Mouse (Mus musculus) heart, embryonic 13.5 days (tissue): ENCODE data around the gene Apol10b. TPM values are rescaled to one million over a fixed set of nuclear protein-coding genes. Genes with fewer than 3 reads are reported as not detected.
"Not testable (repeated sequence)": the region's sequence is repeated elsewhere in the genome, so short reads cannot be mapped to it uniquely, and the experiment has no call there.

ENCODE experiments used
- ATAC-seq: fragments of 200-750 bp; cut with Nextera tagmentation; 2 replicates; pipeline ENCODE4 v1.8.0; 2017; ENCODE audit warnings: moderate TSS enrichment; ENCODE audit not compliant: insufficient number of reproducible peaks, low FRiP score, low TSS enrichment; ENCODE audit errors: extremely low read depth
- H3K27ac ChIP-seq: fragments of 300-500 bp; sonication (generic); replicated peaks from 2 replicates; pipeline ENCODE4 v1.5.1; 2015; ENCODE audit warnings: moderate library complexity, mild to moderate bottlenecking, inconsistent platforms
- H3K27me3 ChIP-seq: fragments of 300-500 bp; sonication (generic); replicated peaks from 2 replicates; pipeline ENCODE4 v1.6.1; 2015; ENCODE audit warnings: mild to moderate bottlenecking, inconsistent platforms
- H3K36me3 ChIP-seq: fragments of 300-500 bp; sonication (generic); 2 replicates; pipeline ENCODE4 v1.6.1; 2015; ENCODE audit warnings: mild to moderate bottlenecking, inconsistent platforms
- H3K4me1 ChIP-seq: fragments of 300-500 bp; sonication (generic); 2 replicates; pipeline ENCODE4 v1.6.1; 2015; ENCODE audit warnings: inconsistent platforms
- H3K4me2 ChIP-seq: fragments of 300-500 bp; sonication (generic); 2 replicates; pipeline ENCODE4 v1.6.1; 2015; ENCODE audit warnings: inconsistent platforms, mild to moderate bottlenecking, moderate library complexity
- H3K4me3 ChIP-seq: fragments of 300-500 bp; sonication (generic); 2 replicates; pipeline ENCODE4 v1.5.1; 2015; ENCODE audit warnings: moderate library complexity, mild to moderate bottlenecking, inconsistent platforms
- H3K9ac ChIP-seq: fragments of 300-500 bp; sonication (generic); 2 replicates; pipeline ENCODE4 v1.6.1; 2015; ENCODE audit warnings: inconsistent platforms, mild to moderate bottlenecking, moderate library complexity
- H3K9me3 ChIP-seq: fragments of 300-500 bp; sonication (generic); 2 replicates; pipeline ENCODE4 v1.6.1; 2016; ENCODE audit warnings: inconsistent platforms
- WGBS: fragments of 180-500 bp; shearing (Covaris S2); methylation state at CpG from one replicate; pipeline ENCODE4 v1.1.7; 2015; ENCODE audit warnings: mixed read lengths; 5-methylcytosine and 5-hydroxymethylcytosine counted together
- polyA plus RNA-seq: library from polyadenylated mRNA; unstranded; fragments of >200 nt; fragmentation: Nextera tagmentation; extraction: Ambion mirVana; gene quantifications from 2 replicates; pipeline ENCODE4 v1.2.1, GENCODE M21; 2015

Apol10b gene
- not detected in 2 replicates for polyA plus RNA-seq

DNA sequence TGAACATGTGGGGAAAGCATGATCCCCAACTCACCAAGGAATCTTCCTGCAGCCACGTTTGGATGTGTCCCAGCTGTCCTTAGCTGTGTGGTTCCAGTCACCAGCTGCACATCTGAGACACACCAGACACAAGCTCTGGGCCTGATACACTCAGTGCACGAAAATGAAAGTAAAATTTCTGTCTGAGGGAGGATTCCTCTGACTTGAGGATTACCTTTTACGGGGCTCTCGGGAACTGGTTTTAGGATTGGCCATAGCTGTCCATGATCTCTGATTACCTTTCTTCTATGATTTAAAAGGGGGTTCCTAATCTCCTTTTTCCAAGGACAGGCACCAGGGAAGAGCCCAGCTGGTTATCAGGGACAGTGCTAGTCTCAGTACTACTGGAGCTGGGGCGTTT, at the start of gene Apol10b:
Gene Apol10b, minus strand, starts transcription at position 165 of the 400 bp plus-strand sequence.
- Histone ChIP-seq H3K9ac (no peak within 1 kb of the TSS), H3K27me3 (no peaks in the 10 kb centered on the region), H3K4me2 (no peak within 1 kb of the TSS), H3K36me3 (no peaks in the 10 kb centered on the region), H3K27ac (no peak within 1 kb of the TSS), H3K9me3 (no peaks in the 10 kb centered on the region), H3K4me3 (no peak within 1 kb of the TSS), H3K4me1 (peaks cover 9% of the 10 kb centered on the region; the same call in 1 of the 2 replicates)
- no peak for ATAC-seq
- 47% methylated on average over 5 of the region's 5 CpGs for WGBS

GRCm38 (mm10) chr15:77643176-77643575, 47.3 kb upstream of the Apol10b start, which contains the start of gene Apol11b:
Apol11b (minus strand) TSS chr15:77643286.
- not testable (repeated sequence) for H3K4me3 ChIP-seq, H3K9me3 ChIP-seq, H3K27ac ChIP-seq, H3K9ac ChIP-seq, H3K4me2 ChIP-seq, H3K36me3 ChIP-seq, H3K4me1 ChIP-seq, H3K27me3 ChIP-seq, ATAC-seq
- WGBS, result 57% methylated on average over 2 of the region's 2 CpGs

- not testable (repeated sequence) for ATAC-seq
Observed at GRCm38 (mm10) chr15:77629822-77630221, 33.9 kb upstream of the Apol10b start.

GRCm38 (mm10) chr15:77628647-77629046, 32.7 kb upstream of the Apol10b start:
- not testable (repeated sequence) for H3K4me1 ChIP-seq, H3K4me3 ChIP-seq, H3K27ac ChIP-seq, H3K9ac ChIP-seq, H3K9me3 ChIP-seq, H3K36me3 ChIP-seq, H3K27me3 ChIP-seq, H3K4me2 ChIP-seq, ATAC-seq
- 43% methylated on average over 9 of the region's 9 CpGs for WGBS

More at GRCm38 (mm10) chr15:77629822-77630221, 33.9 kb upstream of the Apol10b start:
- not testable (repeated sequence) for H3K9ac ChIP-seq, H3K4me2 ChIP-seq, H3K4me1 ChIP-seq, H3K27ac ChIP-seq, H3K36me3 ChIP-seq, H3K27me3 ChIP-seq, H3K4me3 ChIP-seq, H3K9me3 ChIP-seq
- WGBS, result 58% methylated on average over 3 of the region's 3 CpGs

GRCm38 (mm10) chr15:77626471-77626870, 30.5 kb upstream of the Apol10b start:
- H3K27ac ChIP-seq, H3K36me3 ChIP-seq, H3K4me2 ChIP-seq, H3K4me1 ChIP-seq, H3K27me3 ChIP-seq, H3K9me3 ChIP-seq, ATAC-seq, H3K9ac ChIP-seq, H3K4me3 ChIP-seq: not testable (repeated sequence)
- WGBS, result 55% methylated on average over 4 of the region's 4 CpGs

DNA sequence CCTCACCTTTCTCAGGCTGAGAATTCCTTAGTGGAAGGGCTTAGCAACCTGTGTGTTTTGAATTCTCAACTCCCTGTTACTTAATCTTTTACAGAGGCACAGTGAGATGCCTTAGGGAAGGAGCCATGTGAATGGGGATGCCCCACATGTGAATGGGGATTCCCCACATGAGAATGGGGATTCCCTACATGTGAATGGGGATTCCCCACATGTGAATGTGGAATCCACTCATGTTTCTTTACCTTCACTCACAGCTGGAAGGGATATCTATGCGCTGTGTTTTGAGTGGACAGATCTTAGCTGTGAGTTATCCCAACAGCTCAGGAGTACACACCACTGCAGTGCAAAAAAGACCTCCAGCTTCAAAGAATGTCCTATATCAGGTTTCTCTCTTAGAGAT, 28.8 kb upstream of the Apol10b start:
- no peak overlapping the region for H3K4me2 ChIP-seq
- 69% methylated on average over 1 of the region's 1 CpGs for WGBS

GRCm38 (mm10) chr15:77606069-77606468, 10.1 kb upstream of the Apol10b start:
- 89% methylated on average over 3 of the region's 3 CpGs for WGBS
- Histone ChIP-seq H3K4me1 (no peaks in the 10 kb centered on the region), H3K9me3 (no peaks in the 10 kb centered on the region), H3K27ac (no peak overlapping the region), H3K27me3 (no peaks in the 10 kb centered on the region), H3K36me3 (no peaks in the 10 kb centered on the region), H3K9ac (no peak overlapping the region), H3K4me3 (no peak overlapping the region), H3K4me2 (no peak overlapping the region)
- no peak for ATAC-seq

More for the DNA sequence above, 28.8 kb upstream of the Apol10b start:
- no peak overlapping the region for H3K27ac ChIP-seq
- no peaks in the 10 kb centered on the region for H3K4me1 ChIP-seq
- H3K36me3 ChIP-seq, result no peaks in the 10 kb centered on the region
- H3K9me3 ChIP-seq, result no peaks in the 10 kb centered on the region
- no peaks in the 10 kb centered on the region; the same call in 1 of the 2 replicates for H3K27me3 ChIP-seq
- H3K4me3 ChIP-seq, result no peak overlapping the region
- ATAC-seq, result no peak
- H3K9ac ChIP-seq, result no peak overlapping the region

DNA sequence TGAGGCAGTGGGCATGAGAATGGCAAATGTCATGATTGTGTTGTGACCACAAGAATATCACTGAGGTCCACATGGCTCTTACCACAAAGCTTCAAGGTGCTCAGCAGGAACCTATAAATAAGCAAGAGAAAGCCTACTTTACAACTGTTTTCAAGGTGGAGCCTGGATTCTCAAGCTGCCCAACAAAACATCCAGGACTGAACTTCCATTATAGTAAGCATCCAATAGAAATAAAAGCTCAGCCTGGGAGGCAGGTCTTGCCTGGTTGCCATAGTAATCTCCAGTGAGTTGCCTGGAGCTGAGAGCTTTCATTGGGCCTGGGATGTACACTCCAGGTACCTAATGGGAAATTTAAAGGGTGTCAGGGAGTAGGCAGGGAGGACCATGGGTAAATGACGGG, 3.0 kb upstream of the Apol10b start, which contains the start of gene Gm36245:
Gene Gm36245, plus strand, starts transcription at position 301 of the 400 bp plus-strand sequence.
- WGBS, result 77% methylated on average over 1 of the region's 1 CpGs
- no peak for ATAC-seq
- H3K27me3 ChIP-seq, result no peaks in the 10 kb centered on the region
- no peak within 1 kb of the TSS for H3K4me3 ChIP-seq
- no peak within 1 kb of the TSS for H3K9ac ChIP-seq
- H3K27ac ChIP-seq, result no peak within 1 kb of the TSS
- no peaks in the 10 kb centered on the region for H3K36me3 ChIP-seq
- H3K4me1 ChIP-seq, result 0 out of 2 replicates have a peak, but pooled peaks cover under 1% of the 10 kb centered on the region
- H3K9me3 ChIP-seq, result no peaks in the 10 kb centered on the region
- H3K4me2 ChIP-seq, result no peak within 1 kb of the TSS

DNA sequence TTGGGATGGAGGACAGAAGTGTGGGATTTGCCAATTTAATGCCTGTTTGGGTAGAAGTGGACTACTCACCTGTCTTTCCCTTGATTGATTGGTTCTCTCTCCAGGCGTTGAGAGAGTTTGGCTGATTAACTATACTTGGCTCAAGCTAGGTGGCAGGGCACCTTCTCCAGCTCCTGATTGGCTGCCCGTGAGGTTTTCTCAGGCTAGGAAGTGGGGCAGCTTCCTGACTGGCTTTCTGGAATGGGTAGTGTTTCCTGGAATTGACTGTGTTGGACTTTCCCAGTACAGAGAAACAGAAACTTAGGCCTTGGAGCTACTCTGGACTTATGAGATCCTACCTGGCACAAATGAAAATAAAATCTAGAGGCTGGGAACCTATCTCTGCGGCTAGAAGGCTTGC, 2.5 kb upstream of the Apol10b start:
- 55% methylated on average over 3 of the region's 3 CpGs for WGBS
- ATAC-seq, result no peak

GRCm38 (mm10) chr15:77593557-77593956, 2.4 kb downstream of the Apol10b start:
- no peak overlapping the region for H3K4me2 ChIP-seq
- 33% methylated on average over 1 of the region's 1 CpGs for WGBS
- no peak overlapping the region for H3K4me3 ChIP-seq
- ATAC-seq, result no peak
- no peaks in the 10 kb centered on the region for H3K9me3 ChIP-seq
- no peaks in the 10 kb centered on the region for H3K36me3 ChIP-seq
- H3K27me3 ChIP-seq, result no peaks in the 10 kb centered on the region
- H3K4me1 ChIP-seq, result peaks cover 12% of the 10 kb centered on the region; the same call in 1 of the 2 replicates
- H3K9ac ChIP-seq, result no peak overlapping the region
- H3K27ac ChIP-seq, result no peak overlapping the region

More for the DNA sequence above, 2.5 kb upstream of the Apol10b start:
- Histone ChIP-seq H3K4me1 (peaks cover 5% of the 10 kb centered on the region; the same call in 1 of the 2 replicates), H3K27ac (no peak overlapping the region), H3K27me3 (no peaks in the 10 kb centered on the region), H3K9ac (no peak overlapping the region), H3K9me3 (no peaks in the 10 kb centered on the region), H3K36me3 (no peaks in the 10 kb centered on the region), H3K4me3 (no peak overlapping the region), H3K4me2 (no peak overlapping the region)

DNA sequence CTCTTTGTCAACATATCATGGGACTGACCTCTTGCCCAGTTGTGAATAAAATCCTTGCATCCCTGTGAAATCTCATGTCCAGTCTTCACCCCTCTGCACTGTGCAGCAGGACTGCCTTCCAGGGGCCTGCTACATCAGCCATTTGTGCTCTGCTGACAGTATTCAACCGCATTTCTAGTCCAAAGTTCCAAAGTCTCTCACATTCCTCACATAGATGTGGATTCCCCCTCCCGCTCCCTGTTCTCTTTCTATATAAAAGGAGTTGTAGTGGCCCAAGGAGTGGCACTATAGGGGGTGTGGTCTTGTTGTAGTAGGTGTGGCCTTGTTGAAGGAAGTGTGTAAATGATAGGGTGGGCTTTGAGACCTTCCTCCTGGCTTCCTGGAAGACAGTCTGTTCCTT, 5.0 kb downstream of the Apol10b start:
- Histone ChIP-seq H3K4me3 (no peak overlapping the region), H3K27me3 (no peaks in the 10 kb centered on the region), H3K36me3 (no peaks in the 10 kb centered on the region), H3K27ac (no peak overlapping the region), H3K9me3 (no peaks in the 10 kb centered on the region), H3K9ac (no peak overlapping the region), H3K4me2 (no peak overlapping the region), H3K4me1 (peaks cover 12% of the 10 kb centered on the region; the same call in 1 of the 2 replicates)
- WGBS, result 51% methylated on average over 2 of the region's 2 CpGs
- ATAC-seq, result no peak

- Histone ChIP-seq H3K27ac (no peak overlapping the region), H3K4me1 (peaks cover 12% of the 10 kb centered on the region; the same call in 1 of the 2 replicates), H3K4me3 (no peak overlapping the region), H3K9me3 (peaks cover under 1% of the 10 kb centered on the region), H3K9ac (no peak overlapping the region), H3K36me3 (no peaks in the 10 kb centered on the region), H3K27me3 (no peaks in the 10 kb centered on the region), H3K4me2 (no peak overlapping the region)
- no peak for ATAC-seq
Observed at GRCm38 (mm10) chr15:77588981-77589380, 6.9 kb downstream of the Apol10b start.
